Mouse (Mus musculus) hindlimb bud, embryonic 11.5 days (tissue): ENCODE measurements around the gene Dhx30.
"Not testable (repeated sequence)": the region's sequence is repeated elsewhere in the genome, so short reads cannot be mapped to it uniquely, and the experiment has no call there.

ENCODE experiments used
- DNase-seq: peaks from one replicate; pipeline ENCODE4 v3.0.0-alpha.2; 2012; ENCODE audit warnings: low read depth, low spot score; ENCODE audit errors: extremely low spot score

Dhx30 gene

GRCm38 (mm10) chr9:110117779-110118139 is at the start of gene Dhx30:
Dhx30 (minus strand) TSS chr9:110117830.
- no peak for DNase-seq

GRCm38 (mm10) chr9:110163071-110163470 is 45.4 kb upstream of the Dhx30 start:
- DNase-seq, result no peak

- DNase-seq, result no peak
These were observed 44.8 kb upstream of the Dhx30 start for GRCm38 (mm10) chr9:110162441-110162840.

GRCm38 (mm10) chr9:110160486-110160885 is 42.9 kb upstream of the Dhx30 start:
- DNase-seq, result not testable (repeated sequence)

GRCm38 (mm10) chr9:110159036-110159435 is 41.4 kb upstream of the Dhx30 start:
- DNase-seq, result no peak

- DNase-seq, result no peak
These were observed 31.0 kb upstream of the Dhx30 start for GRCm38 (mm10) chr9:110148598-110148997.

GRCm38 (mm10) chr9:110142097-110142496 is 24.5 kb upstream of the Dhx30 start:
- no peak for DNase-seq

- no peak for DNase-seq
These were observed 21.5 kb upstream of the Dhx30 start for GRCm38 (mm10) chr9:110139119-110139518.

- DNase-seq, result no peak
These were observed 16.5 kb upstream of the Dhx30 start for GRCm38 (mm10) chr9:110134176-110134575.

GRCm38 (mm10) chr9:110132921-110133320 is 15.3 kb upstream of the Dhx30 start:
- DNase-seq, result no peak

- DNase-seq, result no peak
These were observed 14.6 kb upstream of the Dhx30 start for GRCm38 (mm10) chr9:110132201-110132605.

- DNase-seq, result peak; percentile 99
These were observed 14.0 kb upstream of the Dhx30 start for GRCm38 (mm10) chr9:110131525-110132197.

GRCm38 (mm10) chr9:110130896-110131524 is 13.4 kb upstream of the Dhx30 start:
- DNase-seq, result no peak

- DNase-seq, result not testable (repeated sequence)
These were observed 6.4 kb upstream of the Dhx30 start for GRCm38 (mm10) chr9:110124008-110124540.

- DNase-seq, result no peak
These were observed 5.7 kb upstream of the Dhx30 start for GRCm38 (mm10) chr9:110123322-110123721.

- no peak for DNase-seq
These were observed 3.8 kb upstream of the Dhx30 start for GRCm38 (mm10) chr9:110121424-110121823.

GRCm38 (mm10) chr9:110118249-110118648 is 619 bp upstream of the Dhx30 start:
- no peak for DNase-seq

- DNase-seq, result peak; percentile 58
These were observed 452 bp downstream of the Dhx30 start, which contains the start of gene Smarcc1 for GRCm38 (mm10) chr9:110116977-110117778. Smarcc1 (plus strand) TSS chr9:110117708.

GRCm38 (mm10) chr9:110116353-110116976 is 1.2 kb downstream of the Dhx30 start:
- DNase-seq, result no peak

GRCm38 (mm10) chr9:110100627-110101600 is 16.7 kb downstream of the Dhx30 start:
- DNase-seq, result peak; percentile 47
